Mouse (Mus musculus): ENCODE measurements around the gene Olfr150. TPM values are rescaled to one million over a fixed set of nuclear protein-coding genes. Genes with fewer than 3 reads are reported as not detected.
"Not testable (repeated sequence)": the region's sequence is repeated elsewhere in the genome, so short reads cannot be mapped to it uniquely, and the experiment has no call there.

The Olfr150 gene
- total RNA-seq (2012; rRNA removed): not detected in 2 replicates

DNA sequence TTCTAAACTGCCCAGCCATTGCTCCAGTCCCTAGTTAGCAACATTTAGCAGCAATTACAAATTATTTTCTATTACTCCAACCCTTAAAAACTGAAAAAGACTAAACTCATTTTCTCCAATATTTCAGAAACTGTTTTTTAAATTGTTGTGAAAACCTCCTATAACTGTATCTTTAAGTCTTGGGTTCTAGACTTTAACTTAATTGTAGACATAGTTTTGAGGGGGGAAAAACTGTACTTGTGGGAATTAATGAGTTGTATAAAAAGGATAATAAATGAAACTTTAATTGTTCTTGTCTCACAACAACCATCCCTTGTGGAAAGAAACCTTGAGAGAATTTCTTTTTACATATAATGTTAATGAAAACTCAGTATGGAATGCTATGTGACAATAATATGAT is at the start of gene Olfr150:
Gene Olfr150 (plus strand): TSS at position 301 of the 400 bp plus-strand sequence.
- H3K9ac ChIP-seq (ENCODE audit: insufficient read depth, low read depth, low read length, poor library complexity, severe bottlenecking): no peak within 1 kb of the TSS
- H3K4me3 ChIP-seq (ENCODE audit: insufficient read depth in 1 of 2, low read depth in 1 of 2, low read length in 2 of 2, poor library complexity in 1 of 2, severe bottlenecking in 1 of 2): no peak within 1 kb of the TSS
- in situ Hi-C loops (cut with MboI; ENCODE audit: low sequenced_read_pairs in 2 of 2, unreplicated experiment in 2 of 2): no loop called here
- no peaks in the 10 kb centered on the region for H3K36me3 ChIP-seq (ENCODE audit: control insufficient read depth, insufficient read depth, low read length, poor library complexity, severe bottlenecking)
- H3K9me3 ChIP-seq (ENCODE audit: control insufficient read depth, insufficient read depth, low read depth, low read length): no peaks in the 10 kb centered on the region
- no peaks in the 10 kb centered on the region for H3K4me1 ChIP-seq (ENCODE audit: control insufficient read depth in 2 of 2, insufficient read depth in 2 of 2, low read length in 2 of 2, poor library complexity in 1 of 2)
- no peak for DNase-seq (ENCODE audit: low read depth, low spot score)
- TF ChIP-seq CHD2 (IDR thresholded peaks at IDR 0.05; ENCODE audit: low read depth, low read length) (no peak), ZNF384 (IDR thresholded peaks at IDR 0.05; ENCODE audit: low read depth, low read length) (no peak)
- no peak within 1 kb of the TSS for H3K27ac ChIP-seq (ENCODE audit: insufficient read depth, low read depth, low read length, poor library complexity, severe bottlenecking)

DNA sequence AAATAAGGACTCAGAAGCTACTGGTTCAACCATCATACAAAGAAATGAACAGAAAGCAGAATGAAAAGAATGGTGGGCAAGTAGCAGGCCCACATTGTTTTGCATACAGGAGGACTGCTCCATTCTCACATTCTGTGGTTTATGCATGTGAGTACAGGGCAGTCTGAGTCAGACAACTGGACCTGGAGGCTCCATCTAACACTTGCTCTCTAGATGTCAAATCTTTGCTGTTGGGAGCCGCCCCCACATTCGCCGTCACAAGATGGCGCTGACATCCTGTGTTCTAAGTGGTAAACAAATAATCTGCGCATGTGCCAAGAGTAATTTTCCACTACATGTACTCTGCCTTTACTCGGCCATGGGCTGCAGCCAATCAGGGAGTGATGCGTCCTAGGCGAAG is 29.7 kb upstream of the Olfr150 start:
- in situ Hi-C loops (cut with MboI; ENCODE audit: low sequenced_read_pairs in 2 of 2, unreplicated experiment in 2 of 2); H3K9me3 ChIP-seq (ENCODE audit: control insufficient read depth, insufficient read depth, low read depth, low read length); H3K4me3 ChIP-seq (ENCODE audit: insufficient read depth in 1 of 2, low read depth in 1 of 2, low read length in 2 of 2, poor library complexity in 1 of 2, severe bottlenecking in 1 of 2); H3K9ac ChIP-seq (ENCODE audit: insufficient read depth, low read depth, low read length, poor library complexity, severe bottlenecking); H3K36me3 ChIP-seq (ENCODE audit: control insufficient read depth, insufficient read depth, low read length, poor library complexity, severe bottlenecking); DNase-seq (ENCODE audit: low read depth, low spot score); H3K27ac ChIP-seq (ENCODE audit: insufficient read depth, low read depth, low read length, poor library complexity, severe bottlenecking); H3K4me1 ChIP-seq (ENCODE audit: control insufficient read depth in 2 of 2, insufficient read depth in 2 of 2, low read length in 2 of 2, poor library complexity in 1 of 2): not testable (repeated sequence)

DNA sequence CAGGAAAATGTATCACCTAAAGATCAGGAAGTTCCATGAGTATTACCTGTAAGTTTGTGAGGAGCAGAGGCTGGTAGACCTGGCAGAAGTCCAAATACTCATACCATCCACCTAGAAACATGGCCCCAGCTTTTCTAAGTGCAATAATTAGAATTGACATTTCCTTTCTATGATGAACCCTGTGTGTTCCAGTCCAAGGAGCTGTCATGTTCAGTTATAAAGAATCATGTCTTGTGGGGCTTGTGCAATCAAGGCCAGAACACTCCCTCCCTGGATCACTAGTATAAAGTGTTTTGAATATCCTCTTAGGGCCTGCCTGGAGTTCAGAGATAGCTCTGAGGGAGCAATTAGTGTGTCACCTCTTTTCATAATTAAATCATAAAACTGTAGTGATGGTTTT is 23.8 kb upstream of the Olfr150 start, which contains the start of gene Olfr149:
Gene Olfr149 (minus strand): TSS at position 101 of the 400 bp plus-strand sequence.
- 0 out of 2 replicates have a peak, but pooled peaks cover 2% of the 10 kb centered on the region for H3K9me3 ChIP-seq (ENCODE audit: control insufficient read depth, insufficient read depth, low read depth, low read length)
- no peaks in the 10 kb centered on the region for H3K36me3 ChIP-seq (ENCODE audit: control insufficient read depth, insufficient read depth, low read length, poor library complexity, severe bottlenecking)
- no peak within 1 kb of the TSS for H3K4me3 ChIP-seq (ENCODE audit: insufficient read depth in 1 of 2, low read depth in 1 of 2, low read length in 2 of 2, poor library complexity in 1 of 2, severe bottlenecking in 1 of 2)
- no peaks in the 10 kb centered on the region for H3K4me1 ChIP-seq (ENCODE audit: control insufficient read depth in 2 of 2, insufficient read depth in 2 of 2, low read length in 2 of 2, poor library complexity in 1 of 2)
- no peak within 1 kb of the TSS for H3K9ac ChIP-seq (ENCODE audit: insufficient read depth, low read depth, low read length, poor library complexity, severe bottlenecking)
- no peak within 1 kb of the TSS for H3K27ac ChIP-seq (ENCODE audit: insufficient read depth, low read depth, low read length, poor library complexity, severe bottlenecking)
- no peak for TF ChIP-seq HCFC1 (IDR thresholded peaks at IDR 0.05; ENCODE audit: borderline replicate concordance, insufficient read depth, low read length)
- TF ChIP-seq ZC3H11A (IDR thresholded peaks at IDR 0.05; ENCODE audit: borderline replicate concordance, low read depth, low read length): no peak
- TF ChIP-seq MAFK (IDR thresholded peaks at IDR 0.05; ENCODE audit: insufficient read depth, low read depth, low read length): no peak
- TF ChIP-seq ZNF384 (IDR thresholded peaks at IDR 0.05; ENCODE audit: low read depth, low read length): no peak
- TF ChIP-seq CHD2 (IDR thresholded peaks at IDR 0.05; ENCODE audit: low read depth, low read length): no peak
- in situ Hi-C loops (cut with MboI; ENCODE audit: low sequenced_read_pairs in 2 of 2, unreplicated experiment in 2 of 2): no loop called here
- no peak for DNase-seq (ENCODE audit: low read depth, low spot score)

DNA sequence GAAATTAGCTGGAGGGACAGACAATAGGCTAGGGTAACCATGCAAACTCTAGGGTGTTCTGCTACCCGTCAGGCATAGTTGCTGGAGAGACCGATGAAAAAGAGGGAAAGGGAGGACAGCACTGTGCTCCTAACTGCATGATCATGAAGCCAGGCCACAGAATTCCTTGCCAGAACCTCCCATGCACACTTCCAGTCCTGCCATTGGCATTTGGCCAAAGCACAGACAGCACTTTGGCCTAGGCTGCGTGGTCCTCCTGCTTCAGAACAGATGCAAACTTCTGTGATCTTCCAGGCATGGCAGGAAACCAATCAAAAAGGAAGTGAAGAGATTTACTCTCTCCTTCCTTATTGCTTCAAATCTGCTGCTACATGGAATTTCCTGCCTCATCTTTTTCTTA is 21.8 kb upstream of the Olfr150 start:
- DNase-seq (ENCODE audit: low read depth, low spot score): no peak
- Histone ChIP-seq H3K4me1 (ENCODE audit: control insufficient read depth in 2 of 2, insufficient read depth in 2 of 2, low read length in 2 of 2, poor library complexity in 1 of 2) (no peaks in the 10 kb centered on the region), H3K4me3 (ENCODE audit: insufficient read depth in 1 of 2, low read depth in 1 of 2, low read length in 2 of 2, poor library complexity in 1 of 2, severe bottlenecking in 1 of 2) (no peak overlapping the region)

DNA sequence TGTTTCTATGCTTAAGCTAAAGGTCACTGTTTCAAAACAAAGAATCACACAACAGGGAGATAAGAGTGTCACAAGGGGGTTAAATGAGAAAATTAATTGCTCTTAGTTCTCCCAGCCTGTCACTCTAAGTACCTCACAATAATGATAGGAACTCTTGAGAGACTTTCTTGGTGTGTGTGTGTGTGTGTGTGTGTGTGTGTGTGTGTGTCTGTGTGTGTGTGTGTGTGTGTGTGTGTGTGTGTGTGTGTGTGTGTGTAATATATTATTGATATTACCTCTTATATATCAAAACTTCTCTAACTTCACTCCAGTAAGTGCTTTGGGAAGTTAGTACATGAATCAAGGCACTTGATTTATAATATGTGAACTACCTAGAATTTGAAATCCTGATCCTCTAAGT is 19.7 kb upstream of the Olfr150 start, which contains the start of gene Olfr965:
Gene Olfr965 (plus strand): TSS at position 301 of the 400 bp plus-strand sequence.
- no peak for DNase-seq (ENCODE audit: low read depth, low spot score)
- Histone ChIP-seq H3K4me3 (ENCODE audit: insufficient read depth in 1 of 2, low read depth in 1 of 2, low read length in 2 of 2, poor library complexity in 1 of 2, severe bottlenecking in 1 of 2) (no peak within 1 kb of the TSS), H3K4me1 (ENCODE audit: control insufficient read depth in 2 of 2, insufficient read depth in 2 of 2, low read length in 2 of 2, poor library complexity in 1 of 2) (no peaks in the 10 kb centered on the region), H3K27ac (ENCODE audit: insufficient read depth, low read depth, low read length, poor library complexity, severe bottlenecking) (no peak within 1 kb of the TSS), H3K36me3 (ENCODE audit: control insufficient read depth, insufficient read depth, low read length, poor library complexity, severe bottlenecking) (no peaks in the 10 kb centered on the region), H3K9ac (ENCODE audit: insufficient read depth, low read depth, low read length, poor library complexity, severe bottlenecking) (no peak within 1 kb of the TSS), H3K9me3 (ENCODE audit: control insufficient read depth, insufficient read depth, low read depth, low read length) (no peaks in the 10 kb centered on the region)
- TF ChIP-seq ZC3H11A (IDR thresholded peaks at IDR 0.05; ENCODE audit: borderline replicate concordance, low read depth, low read length): no peak
- in situ Hi-C loops (cut with MboI; ENCODE audit: low sequenced_read_pairs in 2 of 2, unreplicated experiment in 2 of 2): no loop called here

More for the DNA sequence above, 21.8 kb upstream of the Olfr150 start:
- Histone ChIP-seq H3K36me3 (ENCODE audit: control insufficient read depth, insufficient read depth, low read length, poor library complexity, severe bottlenecking) (no peaks in the 10 kb centered on the region), H3K9me3 (ENCODE audit: control insufficient read depth, insufficient read depth, low read depth, low read length) (no peaks in the 10 kb centered on the region), H3K9ac (ENCODE audit: insufficient read depth, low read depth, low read length, poor library complexity, severe bottlenecking) (no peak overlapping the region), H3K27ac (ENCODE audit: insufficient read depth, low read depth, low read length, poor library complexity, severe bottlenecking) (no peak overlapping the region)
- TF ChIP-seq HCFC1 (IDR thresholded peaks at IDR 0.05; ENCODE audit: borderline replicate concordance, insufficient read depth, low read length): no peak
- TF ChIP-seq MAFK (IDR thresholded peaks at IDR 0.05; ENCODE audit: insufficient read depth, low read depth, low read length): no peak
- no peak for TF ChIP-seq CHD2 (IDR thresholded peaks at IDR 0.05; ENCODE audit: low read depth, low read length)
- TF ChIP-seq ZC3H11A (IDR thresholded peaks at IDR 0.05; ENCODE audit: borderline replicate concordance, low read depth, low read length): no peak
- no peak for TF ChIP-seq ZNF384 (IDR thresholded peaks at IDR 0.05; ENCODE audit: low read depth, low read length)
- in situ Hi-C loops (cut with MboI; ENCODE audit: low sequenced_read_pairs in 2 of 2, unreplicated experiment in 2 of 2): no loop called here
